Mouse (Mus musculus) hindbrain, embryonic 14.5 days (tissue): ENCODE measurements around the gene 1700016D06Rik. TPM values are rescaled to one million over a fixed set of nuclear protein-coding genes. Genes with fewer than 3 reads are reported as not detected.

Experiments used
- microRNA-seq: library from miRNA; unstranded; fragments of <30 nt; microRNA quantifications from one replicate; pipeline ENCODE4, GENCODE M21; 2016
- polyA plus RNA-seq: library from polyadenylated mRNA; unstranded; fragments of >200 nt; fragmentation: Nextera tagmentation; extraction: Ambion mirVana; gene quantifications from 2 replicates; pipeline ENCODE4 v1.2.1, GENCODE M21; 2014

1700016D06Rik gene
- polyA plus RNA-seq, 1 experiment from 2014 or later, result not detected

Small RNAs within 50 kb of the gene (microRNA-seq; reads per million reads assigned to microRNA genes)
- gene Mir7238, result 0.81 reads per million

Other genes starting within 250 kb of the 1700016D06Rik start
- gene Rab20, start 222.4 kb downstream of the 1700016D06Rik start, polyA plus RNA-seq, result 1.4 TPM in 2 replicates
- gene Naxd, start 203.6 kb downstream of the 1700016D06Rik start, polyA plus RNA-seq, result 130 and 145 TPM in 2 replicates
- gene Cars2, start 150.3 kb downstream of the 1700016D06Rik start, polyA plus RNA-seq, result 26.0 and 27.0 TPM in 2 replicates
- gene Ing1, start 145.5 kb downstream of the 1700016D06Rik start, polyA plus RNA-seq, result 37.1 and 37.6 TPM in 2 replicates
- gene Ankrd10, start 65.3 kb downstream of the 1700016D06Rik start, polyA plus RNA-seq, result 84.6 and 88.6 TPM in 2 replicates
- gene Arhgef7, start 26.7 kb upstream of the 1700016D06Rik start, polyA plus RNA-seq, result 78.0 and 83.0 TPM in 2 replicates
- 0.42 and 0.64 TPM in 2 replicates for gene Tex29, start 139.4 kb upstream of the 1700016D06Rik start, polyA plus RNA-seq